Mouse (Mus musculus) lung, embryonic 15.5 days (tissue): ENCODE measurements around the gene Foxc1. TPM values are rescaled to one million over a fixed set of nuclear protein-coding genes. Genes with fewer than 3 reads are reported as not detected.
A peak's percentile ranks its signal among the peaks of the same experiment; 100 is the strongest.

Source experiments
- ATAC-seq: fragments of 200-750 bp; cut with Nextera tagmentation; 2 replicates; pipeline ENCODE4 v1.8.0; 2017; ENCODE audit warnings: moderate number of reproducible peaks, borderline replicate concordance; ENCODE audit not compliant: low FRiP score, low TSS enrichment; ENCODE audit errors: extremely low read depth
- H3K27ac ChIP-seq: fragments of 300-500 bp; sonication (generic); 2 replicates; pipeline ENCODE4 v1.5.1; 2015; ENCODE audit warnings: moderate library complexity, mild to moderate bottlenecking, inconsistent platforms
- H3K27me3 ChIP-seq: fragments of 300-500 bp; sonication (generic); 2 replicates; pipeline ENCODE4 v1.6.1; 2015; ENCODE audit warnings: inconsistent platforms
- H3K36me3 ChIP-seq: fragments of 300-500 bp; sonication (generic); 2 replicates; pipeline ENCODE4 v1.6.1; 2015; ENCODE audit warnings: inconsistent platforms
- H3K4me1 ChIP-seq: fragments of 300-500 bp; sonication (generic); 2 replicates; pipeline ENCODE4 v1.6.1; 2015; ENCODE audit warnings: inconsistent platforms
- H3K4me2 ChIP-seq: fragments of 300-500 bp; sonication (generic); 2 replicates; pipeline ENCODE4 v1.6.1; 2015; ENCODE audit warnings: inconsistent platforms, mild to moderate bottlenecking, moderate library complexity
- H3K4me3 ChIP-seq: fragments of 300-500 bp; sonication (generic); 2 replicates; pipeline ENCODE4 v1.5.1; 2015; ENCODE audit warnings: mild to moderate bottlenecking, inconsistent platforms
- H3K9ac ChIP-seq: fragments of 300-500 bp; sonication (generic); 2 replicates; pipeline ENCODE4 v1.6.1; 2015; ENCODE audit warnings: inconsistent platforms
- H3K9me3 ChIP-seq: fragments of 300-500 bp; sonication (generic); 2 replicates; pipeline ENCODE4 v1.6.1; 2016; ENCODE audit warnings: inconsistent platforms
- WGBS: fragments of 180-500 bp; shearing (Covaris S2); methylation state at CpG from one replicate; pipeline ENCODE4 v1.1.7; 2015; 5-methylcytosine and 5-hydroxymethylcytosine counted together
- polyA plus RNA-seq: library from polyadenylated mRNA; unstranded; fragments of >200 nt; fragmentation: Nextera tagmentation; extraction: Ambion mirVana; gene quantifications from 2 replicates; pipeline ENCODE4 v1.2.1, GENCODE M21; 2015

The Foxc1 gene
- polyA plus RNA-seq, 1 experiment from 2014 or later: 0.47 TPM

- H3K27me3 ChIP-seq: peaks cover 79% of the 10 kb centered on the region
- ATAC-seq: peak; percentile 62
- H3K4me2 ChIP-seq: peak overlapping the region; percentile 60
- peak overlapping the region; percentile 30 for H3K4me3 ChIP-seq
- peaks cover 14% of the 10 kb centered on the region for H3K4me1 ChIP-seq
- H3K36me3 ChIP-seq: no peaks in the 10 kb centered on the region
- no peak overlapping the region for H3K27ac ChIP-seq
- peak overlapping the region; percentile 29 for H3K9ac ChIP-seq
- WGBS: 8% methylated on average over 16 of the region's 16 CpGs
- H3K9me3 ChIP-seq: no peaks in the 10 kb centered on the region
Measured at GRCm38 (mm10) chr13:31820587-31821017, 14.2 kb downstream of the Foxc1 start.

DNA sequence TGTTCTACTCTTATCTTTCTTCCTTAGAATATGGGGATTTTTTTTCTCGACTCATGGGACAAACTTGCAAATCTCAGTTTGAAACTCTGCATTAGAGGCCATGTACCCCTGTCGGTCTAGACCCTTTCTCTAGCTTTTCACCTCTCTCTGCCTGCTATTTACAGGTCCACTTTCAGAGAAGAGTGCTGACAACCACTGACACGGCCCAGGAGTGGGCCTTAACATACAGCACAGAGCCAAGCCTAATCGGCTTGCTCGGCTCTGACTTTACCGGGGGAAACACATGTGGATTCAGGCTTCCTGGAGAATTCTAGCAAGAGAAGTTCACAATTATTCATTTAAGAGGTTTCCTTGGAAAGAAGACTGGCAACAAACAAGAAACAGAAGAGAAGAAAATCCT, 14.6 kb downstream of the Foxc1 start:
- WGBS: 29% methylated on average over 6 of the region's 6 CpGs
- peaks cover 78% of the 10 kb centered on the region for H3K27me3 ChIP-seq
- H3K27ac ChIP-seq: no peak overlapping the region
- H3K9ac ChIP-seq: peak overlapping the region; percentile 29; the same call in 1 of the 2 replicates
- H3K36me3 ChIP-seq: no peaks in the 10 kb centered on the region
- peaks cover 9% of the 10 kb centered on the region for H3K4me1 ChIP-seq
- H3K9me3 ChIP-seq: no peaks in the 10 kb centered on the region
- H3K4me3 ChIP-seq: peak overlapping the region; percentile 30
- no peak for ATAC-seq
- H3K4me2 ChIP-seq: peak overlapping the region; percentile 60

DNA sequence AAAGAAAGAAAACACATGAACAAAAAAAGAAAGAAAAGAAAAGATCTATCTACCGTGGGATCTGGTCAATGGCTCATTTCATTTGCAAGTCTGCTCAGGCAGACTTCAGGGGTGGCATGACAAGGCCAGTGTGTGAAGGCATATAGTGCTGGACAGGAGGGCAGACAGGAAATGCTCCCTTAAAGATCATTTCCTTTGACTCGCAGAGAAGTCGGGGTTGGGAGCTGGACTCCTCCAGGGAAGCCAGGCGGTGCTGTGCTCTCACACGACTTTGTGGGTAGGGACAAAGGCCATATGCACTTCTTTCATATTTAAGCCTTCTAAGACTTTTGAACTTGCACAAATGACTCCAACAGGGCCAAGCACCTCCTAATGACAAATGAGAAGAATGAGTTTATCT, 16.9 kb downstream of the Foxc1 start:
- WGBS: 28% methylated on average over 5 of the region's 5 CpGs
- H3K27me3 ChIP-seq: peaks cover 65% of the 10 kb centered on the region

GRCm38 (mm10) chr13:31825180-31825579, 18.7 kb downstream of the Foxc1 start:
- Histone ChIP-seq H3K27me3 (peaks cover 53% of the 10 kb centered on the region), H3K36me3 (no peaks in the 10 kb centered on the region), H3K27ac (no peak overlapping the region), H3K4me3 (no peak overlapping the region), H3K9me3 (no peaks in the 10 kb centered on the region), H3K4me1 (peaks cover 10% of the 10 kb centered on the region), H3K4me2 (no peak overlapping the region), H3K9ac (no peak overlapping the region)
- ATAC-seq: no peak
- 88% methylated on average over 1 of the region's 1 CpGs for WGBS

More for the DNA sequence above, 16.9 kb downstream of the Foxc1 start:
- Histone ChIP-seq H3K9me3 (no peaks in the 10 kb centered on the region), H3K36me3 (no peaks in the 10 kb centered on the region), H3K27ac (no peak overlapping the region), H3K4me2 (no peak overlapping the region), H3K4me1 (peaks cover 8% of the 10 kb centered on the region), H3K4me3 (no peak overlapping the region), H3K9ac (no peak overlapping the region)
- ATAC-seq: no peak

GRCm38 (mm10) chr13:31827160-31827559, 20.7 kb downstream of the Foxc1 start:
- no peak overlapping the region for H3K27ac ChIP-seq
- H3K4me3 ChIP-seq: no peak overlapping the region
- no peaks in the 10 kb centered on the region for H3K9me3 ChIP-seq
- peaks cover 2% of the 10 kb centered on the region; the same call in 1 of the 2 replicates for H3K4me1 ChIP-seq
- WGBS: 74% methylated on average over 5 of the region's 5 CpGs
- ATAC-seq: no peak
- H3K9ac ChIP-seq: no peak overlapping the region
- peaks cover 41% of the 10 kb centered on the region for H3K27me3 ChIP-seq
- H3K4me2 ChIP-seq: no peak overlapping the region
- no peaks in the 10 kb centered on the region for H3K36me3 ChIP-seq

- Histone ChIP-seq H3K36me3 (no peaks in the 10 kb centered on the region), H3K27me3 (peaks cover 35% of the 10 kb centered on the region), H3K4me3 (no peak overlapping the region), H3K4me2 (no peak overlapping the region), H3K4me1 (peaks cover 2% of the 10 kb centered on the region; the same call in 1 of the 2 replicates), H3K9me3 (no peaks in the 10 kb centered on the region), H3K27ac (no peak overlapping the region), H3K9ac (no peak overlapping the region)
- 32% methylated on average over 3 of the region's 3 CpGs for WGBS
- no peak for ATAC-seq
Measured at GRCm38 (mm10) chr13:31827820-31828332, 21.4 kb downstream of the Foxc1 start.

DNA sequence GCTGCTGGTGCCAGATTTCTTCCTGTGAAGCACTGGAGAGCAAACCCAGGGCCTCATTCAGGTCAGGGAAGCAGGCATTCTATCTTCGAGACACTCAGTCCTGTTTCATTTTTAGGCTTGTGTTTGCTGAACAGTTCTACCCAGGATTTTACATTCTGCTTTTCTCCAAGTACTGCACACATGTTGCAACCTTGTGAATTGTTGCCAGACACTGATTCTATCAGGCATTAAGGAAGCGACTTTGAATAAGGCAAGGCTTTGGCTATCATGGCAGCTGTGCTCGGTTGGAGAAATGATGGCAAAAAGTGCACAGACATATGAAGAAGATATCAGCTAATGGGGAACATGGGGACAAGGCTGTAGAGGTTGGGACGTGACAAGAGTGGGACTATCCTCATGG, 22.0 kb downstream of the Foxc1 start:
- Histone ChIP-seq H3K27me3 (peaks cover 35% of the 10 kb centered on the region), H3K27ac (no peak overlapping the region), H3K4me1 (peaks cover 2% of the 10 kb centered on the region; the same call in 1 of the 2 replicates), H3K4me3 (no peak overlapping the region), H3K9ac (no peak overlapping the region), H3K4me2 (no peak overlapping the region), H3K9me3 (no peaks in the 10 kb centered on the region), H3K36me3 (no peaks in the 10 kb centered on the region)
- ATAC-seq: no peak
- WGBS: 77% methylated on average over 4 of the region's 4 CpGs

- WGBS: 21% methylated on average over 9 of the region's 9 CpGs
- ATAC-seq: peak; percentile 72
- Histone ChIP-seq H3K9me3 (no peaks in the 10 kb centered on the region), H3K9ac (no peak overlapping the region), H3K27ac (no peak overlapping the region), H3K4me3 (no peak overlapping the region), H3K36me3 (no peaks in the 10 kb centered on the region), H3K4me2 (no peak overlapping the region), H3K4me1 (peaks cover 2% of the 10 kb centered on the region; the same call in 1 of the 2 replicates), H3K27me3 (peaks cover 20% of the 10 kb centered on the region)
Measured at GRCm38 (mm10) chr13:31830332-31830731, 23.9 kb downstream of the Foxc1 start.

GRCm38 (mm10) chr13:31835802-31836201, 29.4 kb downstream of the Foxc1 start:
- ATAC-seq: no peak
- no peak overlapping the region for H3K4me3 ChIP-seq
- no peaks in the 10 kb centered on the region for H3K9me3 ChIP-seq
- H3K9ac ChIP-seq: no peak overlapping the region
- H3K27ac ChIP-seq: no peak overlapping the region
- 74% methylated on average over 4 of the region's 4 CpGs for WGBS
- no peak overlapping the region for H3K4me2 ChIP-seq
- no peaks in the 10 kb centered on the region for H3K4me1 ChIP-seq
- H3K36me3 ChIP-seq: no peaks in the 10 kb centered on the region
- peaks cover 4% of the 10 kb centered on the region; the same call in 1 of the 2 replicates for H3K27me3 ChIP-seq

DNA sequence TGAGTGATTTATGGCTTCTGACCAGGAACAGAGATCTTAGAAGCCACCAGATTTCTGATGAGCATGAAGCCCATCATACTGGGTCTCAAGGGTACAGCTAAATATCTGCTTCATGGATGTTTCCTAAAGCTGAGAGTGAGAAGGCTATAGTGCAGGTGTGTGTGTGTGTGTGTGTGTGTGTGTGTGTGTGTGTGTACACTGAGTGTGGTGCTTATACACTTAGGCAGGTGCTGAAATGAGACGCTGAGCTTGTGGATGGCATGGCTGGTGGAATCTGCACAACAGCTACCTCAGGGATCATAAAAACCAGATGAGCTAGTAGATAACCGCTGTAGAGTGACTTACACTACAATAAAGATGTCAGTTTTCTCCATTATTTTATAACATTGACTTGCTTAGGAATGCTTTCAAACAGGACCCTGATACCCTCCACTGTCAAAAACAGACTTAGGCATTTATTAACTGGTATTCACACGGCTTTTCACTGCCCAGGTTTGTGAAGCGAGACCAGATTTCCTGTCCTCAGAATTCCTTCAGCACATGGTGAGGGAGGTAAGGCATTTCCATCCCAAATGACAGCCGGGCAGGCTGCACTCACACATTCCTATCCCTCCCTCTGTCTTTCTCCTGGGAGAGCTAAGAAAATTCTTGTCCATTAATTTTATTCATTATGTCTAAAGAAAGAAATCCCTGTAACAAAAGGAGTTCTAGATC, 43.0 kb downstream of the Foxc1 start:
- H3K9ac ChIP-seq: no peak overlapping the region
- no peaks in the 10 kb centered on the region for H3K9me3 ChIP-seq
- no peak overlapping the region for H3K4me2 ChIP-seq
- H3K4me1 ChIP-seq: no peaks in the 10 kb centered on the region
- no peaks in the 10 kb centered on the region for H3K27me3 ChIP-seq
- H3K36me3 ChIP-seq: no peaks in the 10 kb centered on the region
- 45% methylated on average over 5 of the region's 5 CpGs for WGBS
- no peak overlapping the region for H3K27ac ChIP-seq
- no peak for ATAC-seq
- no peak overlapping the region for H3K4me3 ChIP-seq

DNA sequence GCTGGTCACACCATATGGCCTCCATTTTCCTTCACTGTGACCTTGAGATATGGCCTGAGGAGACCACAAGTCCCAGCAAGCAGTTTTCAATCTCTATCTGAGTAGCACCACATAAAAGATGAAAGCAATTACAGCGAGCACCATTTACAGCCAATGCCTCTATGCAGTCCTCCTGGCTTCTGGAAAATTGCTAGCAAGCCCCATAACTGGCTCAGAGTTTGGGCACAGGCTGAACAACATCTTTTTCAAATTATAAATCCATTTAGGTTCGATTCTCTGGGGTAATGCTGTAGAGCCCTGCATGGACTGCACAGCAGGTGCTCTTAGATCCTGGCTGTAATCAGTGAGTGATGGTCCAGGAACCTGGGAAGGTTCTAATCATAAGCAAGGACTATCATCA, 47.1 kb downstream of the Foxc1 start:
- Histone ChIP-seq H3K9ac (no peak overlapping the region), H3K27me3 (no peaks in the 10 kb centered on the region), H3K36me3 (no peaks in the 10 kb centered on the region), H3K9me3 (no peaks in the 10 kb centered on the region), H3K4me2 (no peak overlapping the region), H3K27ac (no peak overlapping the region), H3K4me1 (no peaks in the 10 kb centered on the region), H3K4me3 (no peak overlapping the region)
- 38% methylated on average over 2 of the region's 2 CpGs for WGBS
- ATAC-seq: no peak

- WGBS: 50% methylated on average over 4 of the region's 4 CpGs
- ATAC-seq: no peak
Measured at GRCm38 (mm10) chr13:31854000-31854399, 47.6 kb downstream of the Foxc1 start.

More at GRCm38 (mm10) chr13:31854000-31854399, 47.6 kb downstream of the Foxc1 start:
- Histone ChIP-seq H3K27ac (no peak overlapping the region), H3K9ac (no peak overlapping the region), H3K36me3 (no peaks in the 10 kb centered on the region), H3K4me3 (no peak overlapping the region), H3K9me3 (no peaks in the 10 kb centered on the region), H3K4me2 (no peak overlapping the region), H3K4me1 (no peaks in the 10 kb centered on the region), H3K27me3 (no peaks in the 10 kb centered on the region)
